Mouse (Mus musculus) bone marrow macrophage, adult 2 months (primary cell): ENCODE measurements around the gene Ggnbp2. TPM values are rescaled to one million over a fixed set of nuclear protein-coding genes. Genes with fewer than 3 reads are reported as not detected.

Source experiments
- H3K27ac ChIP-seq: 2 replicates; pipeline ENCODE4 v1.5.1; 2012; ENCODE audit warnings: low read depth, low read length; ENCODE audit not compliant: insufficient read depth
- H3K4me1 ChIP-seq: 2 replicates; pipeline ENCODE4 v1.6.1; 2012; ENCODE audit warnings: low read length; ENCODE audit not compliant: control insufficient read depth, insufficient read depth
- H3K4me3 ChIP-seq: 2 replicates; pipeline ENCODE4 v1.5.1; 2012; ENCODE audit warnings: mild to moderate bottlenecking, low read length, moderate library complexity; ENCODE audit not compliant: insufficient read depth
- CTCF ChIP-seq: IDR thresholded peaks from 2 replicates; pipeline ENCODE4 v1.5.1; 2012; ENCODE audit warnings: low read depth, mild to moderate bottlenecking, low read length, moderate library complexity
- POLR2A ChIP-seq: IDR thresholded peaks from 2 replicates; pipeline ENCODE4 v1.6.1; 2012; ENCODE audit warnings: mild to moderate bottlenecking, low read depth, low read length, borderline replicate concordance
- polyA plus RNA-seq: library from polyadenylated mRNA; stranded (reverse); fragments of >200 nt; gene quantifications from 2 replicates; pipeline ENCODE4 v1.2.4, GENCODE M21; 2012; ENCODE audit not compliant: missing spikeins, insufficient read depth, insufficient read length

Ggnbp2 gene
- polyA plus RNA-seq: 88.5 and 105 TPM in 2 replicates

DNA sequence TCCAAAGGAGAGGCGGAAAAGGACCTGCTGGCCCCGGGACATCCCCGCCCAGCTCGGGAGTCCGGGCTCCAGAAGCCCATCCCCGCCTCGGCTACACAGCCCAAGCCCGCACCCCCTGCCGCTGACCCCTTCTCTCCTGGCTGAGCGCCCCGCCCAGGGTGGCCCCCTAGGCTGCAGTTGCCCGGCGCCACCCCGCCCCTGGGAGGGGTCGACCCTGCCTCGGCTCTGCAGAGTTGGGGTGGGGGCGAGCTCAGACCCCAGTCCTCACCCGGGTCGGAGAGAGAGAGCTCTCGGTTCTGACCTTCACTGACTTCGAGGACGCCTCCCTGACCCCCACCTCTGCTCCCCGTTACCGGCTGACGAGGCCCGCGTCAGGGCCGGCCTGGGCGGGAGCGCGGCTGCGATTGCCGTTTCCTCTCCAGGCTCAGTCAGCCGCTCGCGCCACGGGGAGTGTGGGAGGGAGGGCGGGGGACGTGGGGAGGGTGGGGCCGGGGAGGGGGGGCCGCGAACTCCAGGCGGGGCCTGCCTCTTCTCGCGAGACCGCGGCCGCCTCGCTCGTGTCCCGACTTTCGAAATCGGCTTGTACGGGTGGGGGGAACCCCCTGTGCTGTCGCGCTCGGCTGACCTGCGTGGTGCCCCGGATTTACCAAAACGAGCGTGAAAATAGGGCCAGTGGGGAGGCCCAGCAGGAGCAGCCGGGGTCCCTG is at the start of gene Ggnbp2:
TSS of gene Ggnbp2 (minus strand) at position 481 of the 707 bp plus-strand sequence.
- Histone ChIP-seq H3K4me3 (peak within 1 kb of the TSS; percentile 100), H3K27ac (peak within 1 kb of the TSS; percentile 100), H3K4me1 (peaks cover 11% of the 10 kb centered on the region)
- TF ChIP-seq POLR2A (no peak; the same call in 1 of the 2 replicates), CTCF (no peak)

DNA sequence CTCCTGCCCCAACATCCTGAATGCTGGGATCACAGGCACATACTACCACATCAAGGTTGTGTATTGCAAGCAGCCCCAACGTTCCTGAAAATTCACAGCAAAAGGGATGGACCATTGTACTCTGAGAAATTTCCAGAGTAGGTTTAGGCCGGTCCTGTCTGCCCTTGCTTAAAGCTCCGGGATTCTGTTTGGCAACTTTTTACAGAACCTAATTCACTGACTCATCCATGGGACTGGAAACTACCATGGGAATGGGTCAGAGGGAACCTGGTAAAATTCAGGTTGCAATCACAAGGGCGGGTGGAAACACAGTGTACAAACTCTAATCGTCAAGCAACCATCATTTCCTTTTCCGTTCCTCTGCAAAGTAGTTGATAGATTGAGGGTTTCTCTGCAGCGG is 49.3 kb upstream of the Ggnbp2 start:
- Histone ChIP-seq H3K4me3 (no peak overlapping the region), H3K4me1 (no peaks in the 10 kb centered on the region), H3K27ac (no peak overlapping the region)
- TF ChIP-seq CTCF (no peak), POLR2A (no peak)

DNA sequence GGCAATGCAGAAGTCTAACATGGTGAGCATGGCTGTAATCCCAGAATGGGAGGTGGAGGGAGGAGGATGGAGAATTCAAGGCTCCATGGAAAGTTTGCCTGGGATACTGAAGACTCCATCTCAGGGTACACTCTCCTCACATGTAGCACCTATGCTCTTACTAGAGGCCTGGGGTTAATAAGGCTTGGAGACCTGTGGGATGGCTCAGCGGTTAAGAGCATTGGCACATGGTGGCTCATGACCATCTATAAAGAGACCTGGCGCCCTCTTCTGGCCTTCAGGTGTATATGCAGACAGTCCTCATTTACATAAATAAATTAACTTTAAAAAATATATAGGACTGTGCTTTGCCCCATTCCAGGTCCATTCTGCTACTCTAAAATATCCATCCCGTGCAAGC is 48.7 kb upstream of the Ggnbp2 start:
- Histone ChIP-seq H3K4me1 (no peaks in the 10 kb centered on the region), H3K4me3 (no peak overlapping the region), H3K27ac (no peak overlapping the region)
- TF ChIP-seq CTCF (peak; percentile 21; the same call in 1 of the 2 replicates), POLR2A (no peak)

DNA sequence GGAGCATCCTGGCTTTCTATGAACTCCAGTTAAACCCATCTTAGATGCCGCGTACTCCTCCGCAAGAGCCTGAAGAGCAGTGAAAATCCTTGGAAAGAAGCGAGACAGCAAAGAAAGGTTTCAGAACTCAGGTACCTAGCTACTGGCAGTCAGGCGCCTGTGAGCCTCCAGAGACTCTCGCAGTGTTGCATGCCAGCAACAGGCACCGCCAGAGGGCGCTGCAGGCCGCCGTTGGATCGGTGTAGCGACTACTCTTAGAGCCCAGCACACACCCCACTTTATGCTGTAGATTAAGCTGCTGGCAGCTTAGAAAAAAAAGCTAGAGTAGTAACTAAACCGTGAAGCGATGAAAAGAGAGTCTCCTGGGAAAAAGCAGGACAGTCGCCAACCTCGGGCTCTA is 47.8 kb upstream of the Ggnbp2 start:
- TF ChIP-seq CTCF (peak; percentile 97), POLR2A (no peak)
- no peaks in the 10 kb centered on the region for H3K4me1 ChIP-seq
- H3K27ac ChIP-seq: no peak overlapping the region
- H3K4me3 ChIP-seq: no peak overlapping the region

DNA sequence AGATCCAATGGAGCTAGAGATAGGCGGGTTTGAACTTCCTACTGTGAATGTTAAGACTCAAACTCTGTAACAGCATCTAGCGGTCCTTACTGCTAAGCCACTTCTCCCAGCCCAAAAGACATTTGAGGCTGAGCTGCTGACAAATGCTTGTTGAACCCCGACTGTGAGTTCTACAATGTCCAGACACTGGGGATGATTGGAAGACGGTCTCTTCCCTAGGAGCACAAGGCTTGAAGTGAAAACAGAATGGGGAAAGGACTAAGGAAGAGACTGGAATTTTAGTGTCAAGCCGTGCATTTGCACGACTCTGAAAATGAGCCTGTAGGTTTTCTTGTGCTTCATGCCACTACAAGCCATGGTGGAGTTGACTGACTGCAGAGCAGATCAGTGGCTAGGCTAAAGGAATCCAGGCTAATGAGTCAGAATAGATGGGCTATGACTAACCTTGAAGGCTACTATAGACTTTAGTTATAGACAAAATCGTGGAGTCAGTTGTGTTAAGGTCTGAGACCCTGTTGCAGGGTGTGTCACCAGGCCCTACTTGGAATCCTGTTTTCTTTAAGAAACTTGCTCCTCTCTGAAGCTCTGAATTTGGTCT is 46.2 kb upstream of the Ggnbp2 start:
- H3K4me3 ChIP-seq: peak overlapping the region; percentile 90; the same call in 1 of the 2 replicates
- no peak overlapping the region for H3K27ac ChIP-seq
- no peaks in the 10 kb centered on the region for H3K4me1 ChIP-seq
- no peak for TF ChIP-seq POLR2A
- TF ChIP-seq CTCF: no peak

DNA sequence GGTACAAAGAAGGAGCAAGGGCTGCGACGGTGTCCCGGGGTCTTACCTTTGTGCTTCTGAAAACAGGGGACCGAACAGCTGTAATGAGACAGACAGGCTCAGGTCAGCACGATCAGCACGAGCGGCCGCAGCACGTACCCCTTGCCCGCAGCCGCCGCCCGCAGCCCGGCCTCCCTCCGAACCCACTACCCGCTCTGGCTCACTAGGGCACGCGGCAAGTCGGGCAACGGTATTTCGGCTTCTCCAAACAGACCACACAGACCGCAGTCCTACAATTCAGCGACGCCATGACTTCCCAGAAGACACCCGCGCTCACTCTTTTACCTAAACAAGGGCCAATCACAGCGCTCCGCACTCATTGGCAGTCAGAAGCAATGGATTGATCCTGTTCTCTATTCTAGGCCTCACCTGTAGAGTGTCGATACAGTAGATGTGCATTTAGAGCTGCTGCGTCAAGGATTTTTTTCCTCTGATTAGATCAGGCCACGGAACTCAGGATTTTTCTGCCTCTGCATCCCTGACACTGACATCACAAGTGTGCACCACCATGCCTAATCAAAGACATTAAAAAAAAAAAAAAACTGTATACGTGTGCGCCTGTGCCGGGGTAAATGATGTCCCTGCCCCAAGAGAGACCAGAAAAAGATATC is 45.6 kb upstream of the Ggnbp2 start, which contains the start of gene Znhit3:
TSS of gene Znhit3 (minus strand) at position 314 of the 650 bp plus-strand sequence.
- TF ChIP-seq POLR2A: no peak
- no peak for TF ChIP-seq CTCF
- H3K27ac ChIP-seq: no peak within 1 kb of the TSS

DNA sequence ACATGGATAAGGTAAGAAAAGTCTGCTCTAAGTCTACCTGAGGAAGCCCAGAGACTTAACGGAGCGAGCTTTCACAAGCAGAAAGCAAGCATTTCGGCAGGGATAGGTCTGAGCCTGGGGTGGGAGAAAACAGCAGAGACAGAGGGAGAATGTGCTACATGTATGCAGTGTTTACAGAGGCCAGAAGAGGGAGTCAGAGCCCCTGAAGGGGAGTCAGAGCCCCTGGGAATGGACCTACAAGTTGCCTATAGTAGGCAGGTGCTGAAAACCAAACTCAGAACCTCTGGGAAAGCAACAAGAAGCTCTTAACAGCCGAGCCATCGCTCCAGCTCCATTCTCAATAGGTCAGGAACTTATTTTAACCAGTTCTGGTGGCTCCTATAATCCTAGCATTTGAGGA is 44.1 kb upstream of the Ggnbp2 start:
- H3K4me3 ChIP-seq: no peak overlapping the region
- no peaks in the 10 kb centered on the region for H3K4me1 ChIP-seq
- no peak overlapping the region for H3K27ac ChIP-seq
- TF ChIP-seq POLR2A: no peak
- TF ChIP-seq CTCF: no peak

More for the DNA sequence above, 45.6 kb upstream of the Ggnbp2 start, which contains the start of gene Znhit3:
- Histone ChIP-seq H3K4me3 (peak within 1 kb of the TSS; percentile 90), H3K4me1 (no peaks in the 10 kb centered on the region)

DNA sequence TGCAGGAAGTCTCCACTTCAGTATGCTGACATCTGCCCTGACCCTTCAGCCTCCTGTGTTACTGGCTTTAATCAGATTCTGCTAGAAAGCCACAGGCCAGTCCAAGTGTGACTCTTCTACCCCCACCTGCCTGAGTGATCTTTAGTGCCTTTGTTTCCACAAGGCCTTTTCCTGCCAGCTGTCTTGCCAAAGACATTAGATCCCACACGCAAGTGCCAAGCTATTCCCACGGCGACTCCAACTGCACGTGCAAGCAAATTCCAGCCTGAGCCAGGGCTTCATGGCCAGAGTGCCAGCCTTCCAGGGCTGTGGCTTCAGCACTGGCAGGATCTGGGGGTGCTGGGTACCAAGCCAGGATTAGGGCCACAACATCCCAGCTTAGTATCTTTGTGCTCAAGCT is 39.8 kb upstream of the Ggnbp2 start:
- Histone ChIP-seq H3K27ac (no peak overlapping the region), H3K4me3 (no peak overlapping the region), H3K4me1 (no peaks in the 10 kb centered on the region)
- no peak for TF ChIP-seq POLR2A
- no peak for TF ChIP-seq CTCF

DNA sequence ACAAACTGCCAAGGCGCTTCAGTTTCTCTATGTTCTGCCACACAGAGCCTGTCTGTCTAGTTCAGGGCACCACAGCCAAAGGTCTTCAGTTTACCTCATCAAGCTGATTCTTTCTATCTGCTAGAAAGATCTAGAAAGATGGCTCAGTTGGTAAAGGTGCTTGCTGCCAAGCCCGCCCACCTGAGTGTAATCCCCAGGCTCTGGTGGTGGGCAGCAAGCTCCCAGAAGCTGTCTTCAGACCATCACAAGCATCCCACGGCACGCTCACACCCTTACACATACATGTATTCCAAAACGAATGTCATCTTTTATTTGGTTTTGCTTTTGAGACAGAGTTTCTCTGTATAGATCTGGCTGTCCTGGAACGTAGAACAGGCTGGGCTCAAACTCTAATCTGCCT is 37.9 kb upstream of the Ggnbp2 start:
- TF ChIP-seq CTCF (no peak), POLR2A (no peak)
- Histone ChIP-seq H3K4me1 (no peaks in the 10 kb centered on the region), H3K4me3 (no peak overlapping the region), H3K27ac (no peak overlapping the region)

DNA sequence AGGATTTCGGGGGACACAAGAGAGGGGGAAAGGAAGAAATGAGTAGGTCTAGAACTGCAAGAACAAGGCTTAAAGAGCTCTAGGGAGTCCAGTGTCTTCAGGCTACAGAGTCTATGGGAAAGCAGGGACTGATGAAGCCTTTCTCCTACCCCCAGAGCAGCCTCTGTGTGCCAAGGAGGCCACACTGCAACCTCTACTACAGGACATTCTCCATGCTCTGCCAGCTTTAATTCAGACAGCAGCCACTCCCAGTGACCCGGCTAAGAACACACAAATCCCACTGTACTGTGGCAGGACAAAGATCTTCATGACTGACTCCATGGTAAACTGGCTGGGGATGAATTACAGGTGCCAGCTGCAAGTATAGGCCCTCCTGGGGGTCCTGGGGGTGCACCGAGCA is 36.5 kb upstream of the Ggnbp2 start:
- no peak for TF ChIP-seq POLR2A
- TF ChIP-seq CTCF: no peak
- no peak overlapping the region for H3K27ac ChIP-seq
- H3K4me1 ChIP-seq: no peaks in the 10 kb centered on the region
- no peak overlapping the region for H3K4me3 ChIP-seq
